Mouse (Mus musculus) forebrain, postnatal 0 days (tissue): ENCODE results near the gene Ncor2. TPM values are rescaled to one million over a fixed set of nuclear protein-coding genes. Genes with fewer than 3 reads are reported as not detected.

Source experiments
- ATAC-seq: fragments of 200-750 bp; cut with Nextera tagmentation; 2 replicates; pipeline ENCODE4 v1.8.0; 2017; ENCODE audit warnings: mild to moderate bottlenecking, moderate library complexity
- DNase-seq: peaks from one replicate; pipeline ENCODE4 v3.0.0-alpha.2; 2015
- H3K27ac ChIP-seq: fragments of 300-500 bp; sonication (generic); 2 replicates; pipeline ENCODE4 v1.5.1; 2014; ENCODE audit warnings: low read depth, mild to moderate bottlenecking, antibody characterized with exemption, low read length, moderate library complexity, mixed read lengths
- H3K27me3 ChIP-seq: fragments of 300-500 bp; sonication (generic); 2 replicates; pipeline ENCODE4 v1.6.1; 2014; ENCODE audit warnings: mild to moderate bottlenecking, low read length, mixed read lengths; ENCODE audit not compliant: insufficient read depth
- H3K36me3 ChIP-seq: fragments of 300-500 bp; sonication (generic); 2 replicates; pipeline ENCODE4 v1.6.1; 2014; ENCODE audit warnings: mild to moderate bottlenecking, moderate library complexity; ENCODE audit not compliant: insufficient read depth
- H3K4me1 ChIP-seq: fragments of 300-500 bp; sonication (generic); 2 replicates; pipeline ENCODE4 v1.6.1; 2014; ENCODE audit warnings: antibody characterized with exemption; ENCODE audit not compliant: insufficient read depth
- H3K4me2 ChIP-seq: fragments of 300-500 bp; sonication (generic); 2 replicates; pipeline ENCODE4 v1.6.1; 2014; ENCODE audit warnings: low read depth, mild to moderate bottlenecking, moderate library complexity
- H3K4me3 ChIP-seq: fragments of 300-500 bp; sonication (generic); 2 replicates; pipeline ENCODE4 v1.5.1; 2014; ENCODE audit warnings: low read depth, low read length, mixed read lengths
- H3K9ac ChIP-seq: fragments of 300-500 bp; sonication (generic); 2 replicates; pipeline ENCODE4 v1.6.1; 2014; ENCODE audit warnings: mild to moderate bottlenecking
- H3K9me3 ChIP-seq: fragments of 300-500 bp; sonication (generic); 2 replicates; pipeline ENCODE4 v1.6.1; 2016; ENCODE audit warnings: low read length
- CTCF ChIP-seq: sonication (generic); IDR thresholded peaks from 2 replicates; pipeline ENCODE4 v1.5.1; 2016; ENCODE audit warnings: antibody characterized with exemption, control low read depth, low read depth
- WGBS: fragments of 180-500 bp; shearing (Covaris S2); extraction: QIAGEN DNeasy Blood & Tissue Kit; methylation state at CpG from one replicate; pipeline ENCODE4 v1.1.7; 2014; 5-methylcytosine and 5-hydroxymethylcytosine counted together
- polyA plus RNA-seq: library from polyadenylated mRNA; unstranded; fragments of >200 nt; fragmentation: Nextera tagmentation; extraction: Ambion mirVana; gene quantifications from 2 replicates; pipeline ENCODE4 v1.2.1, GENCODE M21; 2015
- total RNA-seq: library from RNA; depleted of rRNA; stranded (reverse); fragments of >200 nt; gene quantifications from 2 replicates; pipeline ENCODE4 v1.2.3, GENCODE M21; 2014

Ncor2 gene
- total and polyA plus RNA-seq, 2 experiments from 2014 or later, result 12.7 to 16.8 TPM

DNA sequence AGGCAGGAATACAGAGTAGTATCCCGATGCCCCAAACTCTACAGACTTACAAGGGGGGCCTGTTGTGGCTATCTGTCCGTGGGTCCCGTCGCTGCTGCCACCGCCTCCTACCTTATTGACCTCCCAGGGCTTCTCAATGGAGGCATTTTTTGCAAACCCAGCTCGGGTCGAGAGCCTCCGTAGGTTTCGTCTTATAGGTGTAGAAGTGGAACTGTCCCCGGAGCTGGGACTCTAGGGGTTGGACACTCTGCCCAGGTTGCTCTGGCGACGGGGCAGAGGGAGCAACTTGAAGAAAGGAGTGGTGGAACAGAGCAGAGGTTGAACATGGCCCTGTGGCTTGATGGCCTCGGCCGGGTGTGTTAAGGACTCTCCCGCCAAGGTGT lies 175.2 kb downstream of the Ncor2 start:
- H3K9me3 ChIP-seq, result no peaks in the 10 kb centered on the region
- no peak overlapping the region for H3K9ac ChIP-seq

GRCm38 (mm10) chr5:125002969-125003872 lies 175.8 kb downstream of the Ncor2 start, which contains the start of gene Rflna:
TSS of gene Rflna (plus strand) at chr5:125003221.
- Histone ChIP-seq H3K4me1 (no peaks in the 10 kb centered on the region), H3K4me2 (peak within 1 kb of the TSS; percentile 44), H3K4me3 (peak within 1 kb of the TSS; percentile 21), H3K27ac (no peak within 1 kb of the TSS), H3K27me3 (peaks cover 21% of the 10 kb centered on the region; the same call in 1 of the 2 replicates), H3K9me3 (no peaks in the 10 kb centered on the region), H3K36me3 (no peaks in the 10 kb centered on the region), H3K9ac (0 out of 2 replicates have a peak within 1 kb of the TSS, but pooled peaks have one; percentile 6)
- TF ChIP-seq CTCF, result no peak
- 2% methylated on average over 39 of the region's 41 CpGs for WGBS
- DNase-seq (no peak), ATAC-seq (peak; percentile 51)

More for the DNA sequence above, 175.2 kb downstream of the Ncor2 start:
- H3K27ac ChIP-seq, result no peak overlapping the region
- peak overlapping the region; percentile 44; the same call in 1 of the 2 replicates for H3K4me2 ChIP-seq
- no peaks in the 10 kb centered on the region for H3K36me3 ChIP-seq
- H3K4me3 ChIP-seq, result peak overlapping the region; percentile 21; the same call in 1 of the 2 replicates
- ATAC-seq, result no peak
- 14% methylated on average over 15 of the region's 15 CpGs for WGBS
- DNase-seq, result no peak
- TF ChIP-seq CTCF, result no peak
- no peaks in the 10 kb centered on the region for H3K4me1 ChIP-seq
- peaks cover 21% of the 10 kb centered on the region; the same call in 1 of the 2 replicates for H3K27me3 ChIP-seq

DNA sequence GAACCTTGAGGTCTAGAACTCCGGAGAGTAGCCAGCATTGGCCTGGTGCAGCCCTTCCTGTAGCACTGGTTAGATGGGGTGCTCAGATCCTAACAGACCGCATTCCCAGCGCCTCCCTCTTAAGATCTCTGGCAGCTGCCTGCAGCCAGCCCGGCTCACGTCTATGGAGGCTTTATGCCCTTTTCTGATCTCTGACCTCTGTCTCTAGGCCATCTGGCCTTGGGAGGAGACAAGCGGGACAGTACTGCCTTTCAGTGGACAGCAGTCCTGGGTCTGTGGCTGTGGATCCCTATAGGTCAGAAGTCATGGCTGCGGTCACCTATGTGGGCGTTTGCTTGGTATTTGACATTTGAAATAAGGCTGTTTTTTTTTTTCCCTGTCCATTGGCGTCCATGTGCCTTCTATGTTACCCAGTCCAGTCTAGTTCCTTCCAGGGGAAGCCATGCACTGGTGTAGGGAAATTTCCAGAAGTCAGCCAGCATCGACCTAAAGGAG lies 178.2 kb downstream of the Ncor2 start:
- WGBS, result 81% methylated on average over 10 of the region's 10 CpGs
- H3K4me1 ChIP-seq, result no peaks in the 10 kb centered on the region
- DNase-seq, result no peak
- no peak overlapping the region for H3K27ac ChIP-seq
- H3K9ac ChIP-seq, result no peak overlapping the region
- no peaks in the 10 kb centered on the region for H3K36me3 ChIP-seq
- TF ChIP-seq CTCF, result no peak
- peaks cover 21% of the 10 kb centered on the region; the same call in 1 of the 2 replicates for H3K27me3 ChIP-seq
- H3K9me3 ChIP-seq, result no peaks in the 10 kb centered on the region
- H3K4me3 ChIP-seq, result no peak overlapping the region
- no peak overlapping the region for H3K4me2 ChIP-seq
- no peak for ATAC-seq

GRCm38 (mm10) chr5:124997913-124998312 lies 181.1 kb downstream of the Ncor2 start:
- DNase-seq, result no peak
- no peak overlapping the region for H3K9ac ChIP-seq
- no peaks in the 10 kb centered on the region for H3K36me3 ChIP-seq
- WGBS, result 83% methylated on average over 4 of the region's 4 CpGs
- H3K4me3 ChIP-seq, result no peak overlapping the region
- H3K9me3 ChIP-seq, result no peaks in the 10 kb centered on the region
- ATAC-seq, result no peak
- no peak overlapping the region for H3K4me2 ChIP-seq
- no peak overlapping the region for H3K27ac ChIP-seq
- TF ChIP-seq CTCF, result no peak
- H3K4me1 ChIP-seq, result no peaks in the 10 kb centered on the region
- H3K27me3 ChIP-seq, result 0 out of 2 replicates have a peak, but pooled peaks cover 5% of the 10 kb centered on the region

DNA sequence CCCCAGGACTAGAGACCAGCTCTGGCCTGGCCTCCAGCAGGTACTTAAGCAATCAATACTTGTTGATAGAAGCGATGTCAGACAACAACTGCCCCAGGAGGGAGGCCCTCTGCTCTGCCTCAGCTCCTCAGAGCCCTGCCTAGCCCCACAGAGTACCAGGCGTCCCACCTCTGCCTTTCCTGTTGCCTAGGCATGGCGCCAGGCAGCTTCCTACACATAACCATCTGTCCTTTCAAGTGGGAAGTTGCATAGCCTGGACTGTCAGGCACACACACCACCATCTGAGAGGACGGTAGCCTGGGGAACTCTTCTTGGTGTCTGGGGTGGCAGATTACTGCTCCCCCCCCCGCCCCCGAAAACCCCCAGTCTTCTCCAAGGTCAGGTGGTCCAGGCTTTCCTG lies 182.2 kb downstream of the Ncor2 start:
- Histone ChIP-seq H3K4me2 (no peak overlapping the region), H3K27ac (no peak overlapping the region), H3K9ac (no peak overlapping the region), H3K4me3 (no peak overlapping the region), H3K4me1 (no peaks in the 10 kb centered on the region), H3K9me3 (no peaks in the 10 kb centered on the region), H3K36me3 (no peaks in the 10 kb centered on the region), H3K27me3 (no peaks in the 10 kb centered on the region)
- WGBS, result 59% methylated on average over 6 of the region's 6 CpGs
- DNase-seq, result no peak
- no peak for ATAC-seq
- TF ChIP-seq CTCF, result no peak

DNA sequence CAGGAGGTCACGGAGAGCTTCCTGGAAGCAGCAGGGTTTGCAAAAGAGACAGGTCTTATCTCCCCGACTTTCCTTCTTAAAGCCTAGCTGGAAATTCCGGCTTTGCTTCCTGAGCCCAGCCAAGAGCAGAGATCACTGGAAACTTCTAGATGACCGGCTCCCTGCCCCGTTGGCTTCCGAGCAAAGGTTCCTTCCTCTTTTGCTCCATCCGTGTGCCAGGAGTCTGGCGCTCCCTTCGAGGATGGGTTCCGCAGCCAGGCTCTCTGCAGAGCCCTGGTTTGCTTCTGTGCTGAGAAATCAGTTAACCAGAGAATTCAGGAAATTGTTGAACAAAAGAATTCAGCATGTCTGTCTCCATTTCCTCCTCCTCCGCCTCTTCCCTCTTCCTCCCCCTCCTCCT lies 186.1 kb downstream of the Ncor2 start:
- no peaks in the 10 kb centered on the region for H3K9me3 ChIP-seq
- no peak overlapping the region for H3K4me2 ChIP-seq
- DNase-seq (no peak), ATAC-seq (no peak)
- H3K27ac ChIP-seq, result no peak overlapping the region
- no peak overlapping the region for H3K9ac ChIP-seq
- H3K36me3 ChIP-seq, result no peaks in the 10 kb centered on the region
- TF ChIP-seq CTCF, result no peak
- 75% methylated on average over 11 of the region's 11 CpGs for WGBS
- H3K4me3 ChIP-seq, result no peak overlapping the region
- no peaks in the 10 kb centered on the region for H3K4me1 ChIP-seq
- H3K27me3 ChIP-seq, result no peaks in the 10 kb centered on the region

GRCm38 (mm10) chr5:124992323-124992722 lies 186.7 kb downstream of the Ncor2 start:
- ATAC-seq, result no peak
- TF ChIP-seq CTCF, result no peak
- no peak overlapping the region for H3K4me2 ChIP-seq
- WGBS, result 84% methylated on average over 8 of the region's 8 CpGs
- H3K9ac ChIP-seq, result no peak overlapping the region
- no peak overlapping the region for H3K27ac ChIP-seq
- H3K27me3 ChIP-seq, result no peaks in the 10 kb centered on the region
- DNase-seq, result no peak
- H3K36me3 ChIP-seq, result no peaks in the 10 kb centered on the region
- H3K4me3 ChIP-seq, result no peak overlapping the region
- no peaks in the 10 kb centered on the region for H3K9me3 ChIP-seq
- H3K4me1 ChIP-seq, result no peaks in the 10 kb centered on the region
